In the genomic region with DNA sequence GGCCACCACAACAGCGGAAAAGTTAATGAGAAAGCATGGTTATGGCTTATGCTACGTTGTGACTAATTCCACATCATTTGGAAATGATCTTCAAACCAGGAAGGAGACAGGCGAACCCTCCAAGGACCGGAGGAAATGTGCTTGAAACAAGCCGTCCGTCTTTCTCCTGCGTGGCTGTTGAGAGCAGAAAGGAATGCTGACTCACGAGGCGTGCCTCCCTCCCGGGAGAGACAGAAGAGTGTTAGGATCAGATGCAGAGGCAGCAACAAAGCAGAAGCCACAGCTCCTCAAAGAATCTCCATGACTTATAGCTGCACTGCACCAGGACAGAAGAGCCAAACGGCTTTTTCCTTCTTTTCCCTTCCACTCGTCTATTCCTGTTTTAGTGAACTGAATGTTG, we compare ENCODE assay signal across 8 mouse cellular contexts.
A peak's percentile ranks its signal among the peaks of the same experiment; 100 is the strongest.
DNase-seq lines count a peak whose midpoint lies in the region; ATAC-seq and TF ChIP-seq lines count a peak whose summit lies in the region.

No protein-coding gene starts in this region.

- no peak for TF ChIP-seq CTCF in forebrain, postnatal 0 days (IDR thresholded peaks at IDR 0.05; ENCODE audit: low read depth)
- TF ChIP-seq CTCF in C2C12 (IDR thresholded peaks at IDR 0.05; ENCODE audit: control insufficient read depth, insufficient read depth, insufficient read length): no peak
- no peak for TF ChIP-seq CTCF in lung, postnatal 0 days (IDR thresholded peaks at IDR 0.05)

- H3K9me3 ChIP-seq in forebrain, postnatal 0 days (ENCODE audit: low read length): no peaks in the 10 kb centered on the region
- no peaks in the 10 kb centered on the region for H3K9me3 ChIP-seq in forebrain, embryonic 15.5 days
- H3K9me3 ChIP-seq in heart, embryonic 14.5 days (ENCODE audit: control insufficient read depth, low read length): no peaks in the 10 kb centered on the region
- H3K9me3 ChIP-seq in lung, postnatal 0 days (ENCODE audit: low read length): no peaks in the 10 kb centered on the region
- H3K9me3 ChIP-seq in forebrain, embryonic 16.5 days (ENCODE audit: control insufficient read depth, low read length): no peaks in the 10 kb centered on the region

- no peaks in the 10 kb centered on the region for H3K79me2 ChIP-seq in C2C12 (ENCODE audit: control insufficient read depth, insufficient read depth)

- TF ChIP-seq EP300 in lung, postnatal 0 days (IDR thresholded peaks at IDR 0.05): 0 out of 2 replicates have a peak, but pooled peaks have one; percentile 27

- no peak overlapping the region for H3K9ac ChIP-seq in forebrain, postnatal 0 days
- no peak overlapping the region for H3K9ac ChIP-seq in forebrain, embryonic 15.5 days (replicated peaks)
- H3K9ac ChIP-seq in heart, embryonic 14.5 days (ENCODE audit: low read length): peak overlapping the region; percentile 35; the same call in 1 of the 2 replicates
- H3K9ac ChIP-seq in lung, postnatal 0 days (replicated peaks; ENCODE audit: low read depth): no peak overlapping the region
- H3K9ac ChIP-seq in forebrain, embryonic 16.5 days (replicated peaks; ENCODE audit: low read depth, low read length): no peak overlapping the region

- H3ac ChIP-seq in C2C12 (ENCODE audit: control insufficient read depth, insufficient read length, low read depth): no peak overlapping the region

- peak; percentile 17 for DNase-seq in forebrain, postnatal 0 days
- DNase-seq in embryo, embryonic 10.5 days (ENCODE audit: low spot score): peak; percentile 53
- peak; percentile 87 for DNase-seq in lung, postnatal 0 days (ENCODE audit: low spot score)

- WGBS in forebrain, postnatal 0 days: 35% methylated on average over 12 of the region's 12 CpGs
- 43% methylated on average over 12 of the region's 12 CpGs for WGBS in forebrain, embryonic 15.5 days
- WGBS in heart, embryonic 14.5 days: 13% methylated on average over 12 of the region's 12 CpGs
- WGBS in lung, postnatal 0 days: 25% methylated on average over 12 of the region's 12 CpGs
- 34% methylated on average over 12 of the region's 12 CpGs for WGBS in forebrain, embryonic 16.5 days

- no peaks in the 10 kb centered on the region for H3K4me1 ChIP-seq in forebrain, postnatal 0 days (ENCODE audit: insufficient read depth)
- H3K4me1 ChIP-seq in forebrain, embryonic 15.5 days: 0 out of 2 replicates have a peak, but pooled peaks cover 4% of the 10 kb centered on the region
- H3K4me1 ChIP-seq in heart, embryonic 14.5 days (ENCODE audit: control insufficient read depth in 2 of 2, insufficient read depth in 2 of 2, low read length in 2 of 2): peaks cover 8 to 14% of the 10 kb centered on the region in 2 experiments; a peak in 3 of 4 replicates
- 0 out of 2 replicates have a peak, but pooled peaks cover 8% of the 10 kb centered on the region for H3K4me1 ChIP-seq in lung, postnatal 0 days (ENCODE audit: insufficient read depth, low read depth, low read length)
- H3K4me1 ChIP-seq in forebrain, embryonic 16.5 days (replicated peaks; ENCODE audit: control insufficient read depth, insufficient read depth, low read length): no peaks in the 10 kb centered on the region

- ATAC-seq in forebrain, postnatal 0 days: no peak
- ATAC-seq in forebrain, embryonic 15.5 days (replicated peaks): no peak
- no peak for ATAC-seq in heart, embryonic 14.5 days (ENCODE audit: insufficient number of reproducible peaks, insufficient read depth, low FRiP score, low read depth)
- peak; percentile 68 for ATAC-seq in lung, postnatal 0 days
- ATAC-seq in activated CD4-positive, CD25-positive, alpha-beta regulatory T cell, adult 4 months: no peak
- no peak for ATAC-seq in forebrain, embryonic 16.5 days

- H3K79me3 ChIP-seq in C2C12 (ENCODE audit: low read depth): no peaks in the 10 kb centered on the region

- H3K36me3 ChIP-seq in forebrain, postnatal 0 days (ENCODE audit: insufficient read depth): 0 out of 2 replicates have a peak, but pooled peaks cover 3% of the 10 kb centered on the region
- H3K36me3 ChIP-seq in forebrain, embryonic 15.5 days: no peaks in the 10 kb centered on the region
- H3K36me3 ChIP-seq in C2C12 (ENCODE audit: control insufficient read depth, insufficient read depth): no peaks in the 10 kb centered on the region
- H3K36me3 ChIP-seq in heart, embryonic 14.5 days (ENCODE audit: control insufficient read depth, insufficient read depth, low read length): peaks cover 8% of the 10 kb centered on the region; the same call in 1 of the 2 replicates
- H3K36me3 ChIP-seq in lung, postnatal 0 days (ENCODE audit: insufficient read depth, low read length): peaks cover 4% of the 10 kb centered on the region; the same call in 1 of the 2 replicates
- H3K36me3 ChIP-seq in forebrain, embryonic 16.5 days (ENCODE audit: control insufficient read depth, insufficient read depth): peaks cover 5% of the 10 kb centered on the region

- no peaks in the 10 kb centered on the region for H3K27me3 ChIP-seq in forebrain, postnatal 0 days (ENCODE audit: insufficient read depth, low read length)
- H3K27me3 ChIP-seq in forebrain, embryonic 15.5 days: no peaks in the 10 kb centered on the region
- H3K27me3 ChIP-seq in C2C12 (ENCODE audit: control insufficient read depth, insufficient read depth, insufficient read length): no peaks in the 10 kb centered on the region
- H3K27me3 ChIP-seq in heart, embryonic 14.5 days (ENCODE audit: control insufficient read depth, insufficient read depth, low read length): no peaks in the 10 kb centered on the region
- no peaks in the 10 kb centered on the region for H3K27me3 ChIP-seq in lung, postnatal 0 days (replicated peaks; ENCODE audit: insufficient read depth, low read length)
- H3K27me3 ChIP-seq in forebrain, embryonic 16.5 days (replicated peaks; ENCODE audit: control insufficient read depth, insufficient read depth, low read length): no peaks in the 10 kb centered on the region

- no peak overlapping the region for H3K4me2 ChIP-seq in forebrain, postnatal 0 days (ENCODE audit: low read depth)
- H3K4me2 ChIP-seq in forebrain, embryonic 15.5 days (replicated peaks): no peak overlapping the region
- H3K4me2 ChIP-seq in heart, embryonic 14.5 days (ENCODE audit: low read length): peak overlapping the region; percentile 35
- H3K4me2 ChIP-seq in lung, postnatal 0 days (replicated peaks; ENCODE audit: low read depth, low read length): no peak overlapping the region
- no peak overlapping the region for H3K4me2 ChIP-seq in forebrain, embryonic 16.5 days (ENCODE audit: low read length)

- no peak overlapping the region for H3K27ac ChIP-seq in forebrain, postnatal 0 days (ENCODE audit: low read depth, low read length)
- H3K27ac ChIP-seq in forebrain, embryonic 15.5 days (replicated peaks): no peak overlapping the region
- H3K27ac ChIP-seq in heart, embryonic 14.5 days (replicated peaks in 1 of 2; ENCODE audit: control insufficient read depth in 1 of 2, insufficient read depth in 1 of 2, low read depth in 2 of 2, low read length in 2 of 2): peak overlapping the region in 1 of 2 experiments; percentile 21; a peak in 1 of 4 replicates
- H3K27ac ChIP-seq in lung, postnatal 0 days (ENCODE audit: low read length): 0 out of 2 replicates have a peak overlapping the region, but pooled peaks have one; percentile 26
- no peak overlapping the region for H3K27ac ChIP-seq in forebrain, embryonic 16.5 days (ENCODE audit: low read length)

- H3K4me3 ChIP-seq in forebrain, postnatal 0 days (ENCODE audit: low read depth, low read length): no peak overlapping the region
- no peak overlapping the region for H3K4me3 ChIP-seq in forebrain, embryonic 15.5 days
- no peak overlapping the region for H3K4me3 ChIP-seq in C2C12 (ENCODE audit: insufficient read depth, poor library complexity, severe bottlenecking)
- H3K4me3 ChIP-seq in heart, embryonic 14.5 days (ENCODE audit: control insufficient read depth in 1 of 2, insufficient read depth in 1 of 2, low read depth in 1 of 2, low read length in 2 of 2): no peak overlapping the region
- no peak overlapping the region for H3K4me3 ChIP-seq in lung, postnatal 0 days (ENCODE audit: low read depth, low read length)
- H3K4me3 ChIP-seq in forebrain, embryonic 16.5 days (replicated peaks; ENCODE audit: low read length): no peak overlapping the region

TF ChIP-seq in C2C12, 6 proteins besides CTCF, POLR2A, EP300 and RAD21:
- TF ChIP-seq MYOG (IDR thresholded peaks at IDR 0.05; ENCODE audit: control insufficient read depth, extremely low read depth, insufficient read length) (no peak), MAX (IDR thresholded peaks at IDR 0.05) (peak; percentile 54), MYOD1 (IDR thresholded peaks at IDR 0.05; ENCODE audit: control insufficient read depth, insufficient read length, low read depth) (no peak)

Comparison
In these comparisons a context has a peak if more than half of its experiments do, and no peak if none do; other contexts are left out.
1. DNase-seq: peak in every context shown above with its lines; median percentile 87 in lung, postnatal 0 days; 53 in embryo, embryonic 10.5 days; 17 in forebrain, postnatal 0 days.